Mouse (Mus musculus) left cerebral cortex, postnatal 14 days (tissue): ENCODE data around the gene Mef2c. TPM values are rescaled to one million over a fixed set of nuclear protein-coding genes. Genes with fewer than 3 reads are reported as not detected.
A peak's percentile ranks its signal among the peaks of the same experiment; 100 is the strongest.

Experiments used
- DNase-seq, 2 experiments: peaks; one replicate each; pipeline ENCODE4 v3.0.0; 2021 to 2022; ENCODE audit warnings: low spot score in 2 of 2, mixed read lengths in 1 of 2
- intact Hi-C: fragments of 180-260 bp; cut with DNase I; formaldehyde crosslinking; loops from one replicate; pipeline ENCODE4 v1.15.1; 2025
- long read RNA-seq, 2 experiments: library from polyadenylated mRNA; stranded (forward); transcript quantifications; one replicate each; pipeline ENCODE4 v2.0.0; 2021
- total RNA-seq, 2 experiments: library from RNA; stranded (reverse); gene quantifications; 2 replicates each; pipeline ENCODE4 v1.2.3; 2021

The Mef2c gene
- total RNA-seq = 1,000 to 10,000 TPM in 1 of 2 experiments, 100 to 1,000 TPM in 1; 845 to 1,036 TPM
- long read RNA-seq, experiment 1, full-length matches to known transcripts = 144 of 334 reads
- long read RNA-seq, experiment 1, partial matches to known transcripts = 96 of 334 reads
- long read RNA-seq, experiment 1, other reads (novel, unspliced or antisense) = 94 of 334 reads
- long read RNA-seq, experiment 2, full-length matches to known transcripts = 119 of 285 reads
- long read RNA-seq, experiment 2, partial matches to known transcripts = 100 of 285 reads
- long read RNA-seq, experiment 2, other reads (novel, unspliced or antisense) = 66 of 285 reads

- intact Hi-C loops = no loop called here
- DNase-seq = no peak
Measured at GRCm38 (mm10) chr13:83503919-83504318, at the start of gene Mef2c. Gene Mef2c (plus strand): TSS chr13:83504034.

- intact Hi-C loops = no loop called here
- DNase-seq = no peak
Measured at GRCm38 (mm10) chr13:83458729-83459128, 45.1 kb upstream of the Mef2c start.

GRCm38 (mm10) chr13:83459600-83459999 is 44.2 kb upstream of the Mef2c start:
- DNase-seq = no peak
- intact Hi-C loops = no loop called here

- intact Hi-C loops = no loop called here
- no peak for DNase-seq
Measured at GRCm38 (mm10) chr13:83460620-83461019, 43.2 kb upstream of the Mef2c start.

GRCm38 (mm10) chr13:83461556-83461955 is 42.3 kb upstream of the Mef2c start:
- intact Hi-C loops = no loop called here

GRCm38 (mm10) chr13:83466756-83467155 is 37.1 kb upstream of the Mef2c start:
- DNase-seq = no peak
- intact Hi-C loops = no loop called here

More at GRCm38 (mm10) chr13:83461556-83461955, 42.3 kb upstream of the Mef2c start:
- no peak for DNase-seq

GRCm38 (mm10) chr13:83468794-83469193 is 35.0 kb upstream of the Mef2c start:
- DNase-seq = no peak
- intact Hi-C loops = no loop called here

DNA sequence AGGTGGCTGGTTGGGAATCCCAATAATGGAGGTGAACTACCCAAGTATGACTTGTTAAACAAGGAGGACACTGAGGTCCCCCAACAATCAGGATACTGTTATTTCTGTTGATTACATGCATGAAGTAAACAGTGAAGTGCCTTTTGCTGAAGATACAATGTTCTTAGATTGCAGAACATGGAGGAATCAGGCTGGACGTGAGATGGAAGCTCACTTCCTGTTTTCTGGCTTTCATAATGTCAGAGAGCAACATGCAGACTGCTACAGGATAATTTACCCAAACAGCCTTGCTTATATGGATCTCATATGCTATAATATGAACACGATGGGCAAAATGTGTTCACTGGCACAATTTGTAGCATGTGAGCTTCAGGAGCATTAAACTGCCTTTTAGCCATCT is 30.1 kb upstream of the Mef2c start:
- intact Hi-C loops = no loop called here
- DNase-seq = no peak

GRCm38 (mm10) chr13:83480388-83480787 is 23.4 kb upstream of the Mef2c start:
- intact Hi-C loops = no loop called here
- DNase-seq = peak in 1 of 2 experiments; percentile 13

DNA sequence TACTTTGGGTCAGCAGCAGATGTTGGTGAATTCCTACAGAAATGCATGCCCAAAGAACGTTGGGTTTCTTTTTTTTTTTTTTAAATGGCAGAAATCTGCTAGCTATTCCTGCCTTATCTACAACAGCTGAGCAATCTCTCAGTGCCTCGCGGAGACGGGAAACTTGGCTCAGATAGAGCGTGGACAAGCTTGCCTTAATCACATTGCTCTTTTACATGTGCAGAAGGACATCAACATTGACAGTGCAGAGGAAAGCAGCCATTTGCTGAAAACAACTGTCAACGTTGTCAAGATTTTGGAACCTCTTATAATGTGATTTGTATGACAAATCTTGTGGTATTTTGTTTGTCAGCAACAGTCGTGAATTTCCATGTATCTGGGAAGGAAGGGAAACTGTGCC is 22.5 kb upstream of the Mef2c start:
- peak; percentile 28 to 37 for DNase-seq
- intact Hi-C loops = no loop called here

DNA sequence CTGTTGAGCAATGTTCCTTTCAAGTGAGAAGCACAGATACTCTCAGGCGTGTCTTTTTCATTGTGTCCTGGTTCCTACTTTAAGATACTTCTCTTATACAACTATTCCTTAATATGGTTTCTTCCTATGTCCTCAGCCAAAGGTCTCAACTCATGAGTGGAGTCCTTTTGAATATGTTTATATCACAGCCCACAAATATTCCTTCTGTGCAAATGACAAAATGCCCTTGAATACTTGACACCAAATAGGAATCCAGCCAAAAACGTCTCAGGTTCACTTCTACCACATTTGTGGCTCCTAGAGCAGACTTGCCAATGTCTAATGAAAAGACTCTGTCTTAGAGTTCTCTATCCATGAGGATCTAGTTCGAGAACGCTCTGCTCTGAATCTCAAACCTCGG is 21.7 kb upstream of the Mef2c start:
- intact Hi-C loops = no loop called here
- no peak for DNase-seq

GRCm38 (mm10) chr13:83484215-83484614 is 19.6 kb upstream of the Mef2c start:
- no peak for DNase-seq
- intact Hi-C loops = no loop called here

- DNase-seq = no peak
- intact Hi-C loops = no loop called here
Measured at GRCm38 (mm10) chr13:83484721-83485369, 19.0 kb upstream of the Mef2c start.

- no peak for DNase-seq
- intact Hi-C loops = no loop called here
Measured at GRCm38 (mm10) chr13:83492051-83492450, 11.8 kb upstream of the Mef2c start.

- intact Hi-C loops = no loop called here
- DNase-seq = no peak
Measured at GRCm38 (mm10) chr13:83497708-83498107, 6.1 kb upstream of the Mef2c start.

- intact Hi-C loops = no loop called here
Measured at GRCm38 (mm10) chr13:83499526-83499925, 4.3 kb upstream of the Mef2c start.

DNA sequence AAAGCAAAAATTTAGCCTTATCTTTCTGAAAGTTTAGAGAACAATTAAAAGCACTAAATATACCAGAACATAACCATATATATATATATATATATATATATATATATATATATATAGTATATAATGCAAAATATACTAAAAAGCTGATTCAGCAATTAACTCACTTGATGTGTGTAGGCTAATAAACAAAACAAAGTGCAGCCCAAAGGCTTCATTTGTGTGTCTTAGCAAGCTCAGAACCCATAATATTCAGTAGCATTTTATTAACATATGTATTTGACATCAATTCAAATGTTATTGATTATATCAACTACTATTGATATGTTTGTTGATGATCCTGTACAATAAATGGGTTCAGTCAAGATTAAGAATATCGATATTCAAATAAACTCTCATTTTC is 3.9 kb downstream of the Mef2c start:
- intact Hi-C loops = no loop called here
- DNase-seq = no peak

More at GRCm38 (mm10) chr13:83499526-83499925, 4.3 kb upstream of the Mef2c start:
- no peak for DNase-seq

DNA sequence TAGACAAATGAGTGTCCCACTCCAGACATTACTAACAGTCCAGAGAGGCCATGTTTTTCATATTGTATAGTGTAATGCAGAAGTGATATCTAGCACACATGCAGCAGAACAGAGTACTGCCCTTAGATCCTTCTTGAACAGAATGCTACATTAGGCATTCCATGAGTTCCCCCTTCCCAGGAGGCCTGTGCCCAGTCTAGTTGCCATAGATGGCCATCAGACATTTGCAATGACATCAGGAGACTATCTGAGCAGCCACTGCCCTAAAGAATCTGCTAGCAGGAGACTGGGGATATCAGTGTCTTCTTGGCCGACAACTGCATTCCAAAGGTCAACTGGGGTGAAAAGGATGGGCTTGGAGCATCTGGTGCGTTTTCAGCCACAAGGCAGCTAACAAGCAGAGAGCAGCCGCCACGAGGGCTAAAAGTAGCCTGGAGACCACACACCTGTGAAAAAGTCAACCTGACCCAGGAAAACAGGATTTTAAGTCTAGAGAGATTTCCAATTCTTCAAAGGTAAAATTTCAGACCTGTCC is 11.2 kb downstream of the Mef2c start:
- no peak for DNase-seq
- intact Hi-C loops = no loop called here

DNA sequence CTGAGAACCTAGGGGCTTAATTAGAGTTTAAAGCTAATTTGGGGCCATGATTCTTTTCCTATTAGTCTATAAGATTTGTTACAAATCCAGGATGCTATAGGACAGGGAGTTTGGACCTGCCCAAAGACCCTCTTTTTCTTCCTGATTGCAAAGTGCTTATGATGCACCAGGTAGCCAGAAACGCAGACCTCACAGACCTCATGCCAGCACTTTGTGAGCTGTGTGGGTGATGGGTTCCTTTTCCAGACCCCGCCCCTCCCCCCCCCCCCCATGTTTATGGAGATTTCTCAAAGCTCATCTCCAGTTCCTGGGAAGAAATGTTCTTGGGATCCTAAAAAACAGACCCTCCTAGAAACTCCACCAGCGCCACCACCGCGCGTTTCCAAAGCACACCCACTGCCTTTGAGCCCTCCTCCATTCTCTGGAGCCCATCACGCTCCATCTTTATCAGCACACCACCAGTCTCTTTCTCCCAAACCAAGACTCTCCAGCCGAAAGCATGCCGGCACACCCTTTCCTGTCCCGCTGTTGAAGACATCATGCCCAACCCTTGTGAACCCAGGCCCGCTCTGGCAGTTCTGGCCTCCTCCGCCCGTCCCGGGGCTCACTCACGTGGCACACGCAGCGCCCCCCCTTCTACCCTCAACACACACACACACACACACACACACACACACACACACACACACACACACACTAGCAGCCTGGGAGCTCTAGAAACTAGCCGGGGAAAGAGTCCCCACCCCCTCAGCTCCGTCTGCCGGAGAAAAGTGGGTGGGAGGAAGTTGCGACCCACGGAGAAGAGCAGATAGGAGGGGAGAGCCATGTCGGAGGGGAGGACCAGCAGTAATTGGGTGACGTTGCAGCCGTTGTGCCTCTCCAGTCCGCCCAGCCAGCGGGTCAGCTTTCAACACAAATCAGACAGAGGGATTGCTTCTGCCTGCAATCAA is 14.1 kb downstream of the Mef2c start:
- peak; percentile 74 to 81 for DNase-seq
- intact Hi-C loops = no loop called here

DNA sequence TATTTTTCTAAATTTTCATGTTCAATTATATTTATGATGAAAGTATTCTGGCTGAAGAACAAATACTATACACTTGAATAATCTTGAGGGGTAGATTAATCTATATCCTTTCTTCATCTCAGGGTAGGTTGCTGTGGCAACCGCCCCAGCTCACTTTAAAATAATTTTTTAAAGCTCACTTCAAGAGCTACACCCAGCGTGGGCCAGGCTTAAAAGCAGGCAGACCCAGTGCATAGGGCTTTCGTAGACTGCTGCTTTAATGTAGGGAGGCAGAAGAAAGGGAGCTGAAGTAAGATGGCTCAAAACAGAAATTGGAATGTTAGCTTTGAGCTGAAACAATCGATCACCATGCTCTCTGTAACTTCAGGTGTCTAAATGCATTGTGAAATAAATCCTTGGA is 17.0 kb downstream of the Mef2c start:
- intact Hi-C loops = loop anchor here (5.0 to 10.0 kb wide), 6 partner anchors 201 to 1736 kb away; partner anchors contain the start of gene Cetn3
- DNase-seq = peak in 1 of 2 experiments; percentile 55
